Comparison of ENCODE assay signal across 8 mouse cellular contexts in genomic region chr3:36496746-36497145, GRCm38 (mm10). TPM values are rescaled to one million over a fixed set of nuclear protein-coding genes. Genes with fewer than 3 reads are reported as not detected.
DNase-seq lines count a peak whose midpoint lies in the region; ATAC-seq lines count a peak whose summit lies in the region.

No protein-coding gene starts in this region.

- no peaks in the 10 kb centered on the region for H3K9me3 ChIP-seq in intestine, embryonic 14.5 days (ENCODE audit: control insufficient read depth, low read length)
- no peaks in the 10 kb centered on the region for H3K9me3 ChIP-seq in midbrain, embryonic 14.5 days (ENCODE audit: control insufficient read depth, low read length)
- H3K9me3 ChIP-seq in stomach, embryonic 16.5 days (replicated peaks; ENCODE audit: control insufficient read depth, low read length) = no peaks in the 10 kb centered on the region

- peak; percentile 32 for DNase-seq in ovary, adult 18-20 months (ENCODE audit: low spot score)
- DNase-seq in ovary, postnatal 10 days (ENCODE audit: low spot score) = no peak
- DNase-seq in cerebellum, postnatal 10 days = peak; percentile 77
- peak; percentile 61 to 82 for DNase-seq in frontal cortex, postnatal 36 days (ENCODE audit: low spot score in 2 of 2)
- peak; percentile 80 for DNase-seq in intestine, embryonic 14.5 days (ENCODE audit: low spot score)
- peak; percentile 72 to 88 for DNase-seq in left cerebral cortex, postnatal 25 days (ENCODE audit: low spot score in 2 of 2)
- peak; percentile 87 for DNase-seq in midbrain, embryonic 14.5 days

- no peak overlapping the region for H3K9ac ChIP-seq in intestine, embryonic 14.5 days (ENCODE audit: low read length)
- H3K9ac ChIP-seq in midbrain, embryonic 14.5 days (replicated peaks; ENCODE audit: low read length) = no peak overlapping the region
- H3K9ac ChIP-seq in stomach, embryonic 16.5 days (ENCODE audit: low read length) = peak overlapping the region; percentile 40; the same call in 1 of the 2 replicates

- no peaks in the 10 kb centered on the region for H3K4me1 ChIP-seq in intestine, embryonic 14.5 days (replicated peaks; ENCODE audit: control insufficient read depth, insufficient read depth, low read length)
- no peaks in the 10 kb centered on the region for H3K4me1 ChIP-seq in midbrain, embryonic 14.5 days (ENCODE audit: control insufficient read depth, insufficient read depth, low read length)
- H3K4me1 ChIP-seq in stomach, embryonic 16.5 days (ENCODE audit: control insufficient read depth, insufficient read depth, low read length) = peaks cover 4% of the 10 kb centered on the region; the same call in 1 of the 2 replicates

- no peaks in the 10 kb centered on the region for H3K36me3 ChIP-seq in intestine, embryonic 14.5 days (ENCODE audit: control insufficient read depth, insufficient read depth, low read length)
- H3K36me3 ChIP-seq in midbrain, embryonic 14.5 days (ENCODE audit: control insufficient read depth, insufficient read depth, low read length) = no peaks in the 10 kb centered on the region
- H3K36me3 ChIP-seq in stomach, embryonic 16.5 days (ENCODE audit: control insufficient read depth, insufficient read depth, low read length) = no peaks in the 10 kb centered on the region

- no peak overlapping the region for H3K4me3 ChIP-seq in intestine, embryonic 14.5 days (ENCODE audit: low read depth, low read length)
- H3K4me3 ChIP-seq in midbrain, embryonic 14.5 days (replicated peaks; ENCODE audit: low read depth, low read length) = no peak overlapping the region
- no peak overlapping the region for H3K4me3 ChIP-seq in stomach, embryonic 16.5 days (replicated peaks; ENCODE audit: low read length)

- no peaks in the 10 kb centered on the region for H3K27me3 ChIP-seq in intestine, embryonic 14.5 days (replicated peaks; ENCODE audit: control insufficient read depth, insufficient read depth, low read length)
- no peaks in the 10 kb centered on the region for H3K27me3 ChIP-seq in midbrain, embryonic 14.5 days (ENCODE audit: control insufficient read depth, insufficient read depth, low read length)
- H3K27me3 ChIP-seq in stomach, embryonic 16.5 days (ENCODE audit: control insufficient read depth, insufficient read depth, low read length) = no peaks in the 10 kb centered on the region; the same call in 1 of the 2 replicates

- no peak overlapping the region for H3K27ac ChIP-seq in intestine, embryonic 14.5 days (ENCODE audit: low read depth)
- no peak overlapping the region for H3K27ac ChIP-seq in midbrain, embryonic 14.5 days (replicated peaks; ENCODE audit: low read depth, low read length)
- no peak overlapping the region for H3K27ac ChIP-seq in stomach, embryonic 16.5 days (ENCODE audit: low read length)

- intact Hi-C loops in left cerebral cortex, postnatal 25 days (cut with DNase I) = loop anchor here (1.0 to 10.0 kb wide), 2 partner anchors 112 to 286 kb away; no protein-coding TSS in a partner anchor

- ATAC-seq in intestine, embryonic 14.5 days (replicated peaks; ENCODE audit: low FRiP score, low TSS enrichment, low read depth) = peak; percentile 48; the same call in 1 of the 2 replicates
- no peak for ATAC-seq in midbrain, embryonic 14.5 days (ENCODE audit: low FRiP score, low TSS enrichment)
- no peak for ATAC-seq in stomach, embryonic 16.5 days (ENCODE audit: insufficient read depth, low FRiP score)

- H3K4me2 ChIP-seq in intestine, embryonic 14.5 days (ENCODE audit: low read length) = no peak overlapping the region
- H3K4me2 ChIP-seq in midbrain, embryonic 14.5 days (ENCODE audit: low read length) = no peak overlapping the region
- 0 out of 2 replicates have a peak overlapping the region, but pooled peaks have one; percentile 9 for H3K4me2 ChIP-seq in stomach, embryonic 16.5 days (ENCODE audit: low read depth, low read length)

- 13% methylated on average over 14 of the region's 14 CpGs for WGBS in intestine, embryonic 14.5 days
- WGBS in midbrain, embryonic 14.5 days = 18% methylated on average over 14 of the region's 14 CpGs
- WGBS in stomach, embryonic 16.5 days = 18% methylated on average over 14 of the region's 14 CpGs

RNA-seq across cellular contexts. Expression of gene 1810062G17Rik, which starts 21.0 kb away (rescaled TPM):
- 1.7 and 1.9 TPM in 2 replicates for polyA plus RNA-seq in intestine, embryonic 14.5 days (2014; fragmentation: Nextera tagmentation; extraction: Ambion mirVana)
- not detected for total RNA-seq in left cerebral cortex, postnatal 25 days (2021)
- polyA plus RNA-seq in midbrain, embryonic 14.5 days (2014; fragmentation: Nextera tagmentation; extraction: Ambion mirVana) = 0.24 TPM in 1 of 2 replicates, not detected in the other
- 1.4 and 2.8 TPM in 2 replicates for polyA plus RNA-seq in stomach, embryonic 16.5 days (2015; fragmentation: Nextera tagmentation; extraction: Ambion mirVana)

RNA-seq across cellular contexts. Expression of gene Anxa5, which starts 21.1 kb away (rescaled TPM):
- 240 and 277 TPM in 2 replicates for polyA plus RNA-seq in intestine, embryonic 14.5 days (2014; fragmentation: Nextera tagmentation; extraction: Ambion mirVana)
- total RNA-seq in left cerebral cortex, postnatal 25 days (2021) = 10 to 100 TPM; 59.6 to 78.3 TPM
- polyA plus RNA-seq in midbrain, embryonic 14.5 days (2014; fragmentation: Nextera tagmentation; extraction: Ambion mirVana) = 19.8 and 49.1 TPM in 2 replicates
- polyA plus RNA-seq in stomach, embryonic 16.5 days (2015; fragmentation: Nextera tagmentation; extraction: Ambion mirVana) = 323 and 376 TPM in 2 replicates

RNA-seq across cellular contexts. Expression of gene Gm11549, which starts 24.9 kb away (rescaled TPM):
- polyA plus RNA-seq in intestine, embryonic 14.5 days (2014; fragmentation: Nextera tagmentation; extraction: Ambion mirVana) = 0.16 and 0.20 TPM in 2 replicates
- 10 to 100 TPM; 34.3 to 41.5 TPM for total RNA-seq in left cerebral cortex, postnatal 25 days (2021)
- polyA plus RNA-seq in midbrain, embryonic 14.5 days (2014; fragmentation: Nextera tagmentation; extraction: Ambion mirVana) = 0.21 and 0.27 TPM in 2 replicates
- polyA plus RNA-seq in stomach, embryonic 16.5 days (2015; fragmentation: Nextera tagmentation; extraction: Ambion mirVana) = 0.13 and 0.30 TPM in 2 replicates

RNA-seq across cellular contexts. Expression of gene Exosc9, which starts 55.7 kb away (rescaled TPM):
- polyA plus RNA-seq in intestine, embryonic 14.5 days (2014; fragmentation: Nextera tagmentation; extraction: Ambion mirVana) = 60.7 and 62.1 TPM in 2 replicates
- total RNA-seq in left cerebral cortex, postnatal 25 days (2021) = 10 to 100 TPM; 38.7 to 44.6 TPM
- 83.2 and 85.5 TPM in 2 replicates for polyA plus RNA-seq in midbrain, embryonic 14.5 days (2014; fragmentation: Nextera tagmentation; extraction: Ambion mirVana)
- 49.9 and 50.4 TPM in 2 replicates for polyA plus RNA-seq in stomach, embryonic 16.5 days (2015; fragmentation: Nextera tagmentation; extraction: Ambion mirVana)
